Comparison of ENCODE assay signal across 8 mouse cellular contexts in genomic region chr10:80159561-80160454, GRCm38 (mm10). TPM values are rescaled to one million over a fixed set of nuclear protein-coding genes. Genes with fewer than 3 reads are reported as not detected.
DNase-seq lines count a peak whose midpoint lies in the region; ATAC-seq lines count a peak whose summit lies in the region.

No protein-coding gene starts in this region.

- DNase-seq in CD4-positive helper T cell, adult 2 months (ENCODE audit: low read depth, low spot score) = peak; percentile 100
- peak; percentile 98 for DNase-seq in brain, embryonic 18.5 days (ENCODE audit: low read depth, low spot score)
- DNase-seq in kidney, postnatal 10 days = peak; percentile 99
- DNase-seq in liver, embryonic 13.5 days = peak; percentile 99
- peak; percentile 95 for DNase-seq in neural tube, embryonic 10.5 days (ENCODE audit: extremely low spot score, low spot score)

- peak overlapping the region; percentile 50 for H3K4me3 ChIP-seq in heart, embryonic 13.5 days
- H3K4me3 ChIP-seq in liver, embryonic 13.5 days (replicated peaks) = peak overlapping the region; percentile 59
- H3K4me3 ChIP-seq in stomach, embryonic 16.5 days (replicated peaks; ENCODE audit: low read length) = peak overlapping the region; percentile 50

- H3K9me3 ChIP-seq in heart, embryonic 13.5 days = no peaks in the 10 kb centered on the region
- H3K9me3 ChIP-seq in liver, embryonic 13.5 days (replicated peaks) = no peaks in the 10 kb centered on the region
- H3K9me3 ChIP-seq in stomach, embryonic 16.5 days (replicated peaks; ENCODE audit: control insufficient read depth, low read length) = no peaks in the 10 kb centered on the region

- H3K27me3 ChIP-seq in heart, embryonic 13.5 days (replicated peaks) = no peaks in the 10 kb centered on the region
- H3K27me3 ChIP-seq in liver, embryonic 13.5 days = no peaks in the 10 kb centered on the region
- H3K27me3 ChIP-seq in stomach, embryonic 16.5 days (ENCODE audit: control insufficient read depth, insufficient read depth, low read length) = no peaks in the 10 kb centered on the region

- peak overlapping the region; percentile 71 for H3K4me2 ChIP-seq in heart, embryonic 13.5 days
- peak overlapping the region; percentile 95 for H3K4me2 ChIP-seq in liver, embryonic 13.5 days
- peak overlapping the region; percentile 88 for H3K4me2 ChIP-seq in stomach, embryonic 16.5 days (ENCODE audit: low read depth, low read length)

- peaks cover 95% of the 10 kb centered on the region for H3K4me1 ChIP-seq in heart, embryonic 13.5 days
- H3K4me1 ChIP-seq in liver, embryonic 13.5 days (replicated peaks) = peaks cover 95% of the 10 kb centered on the region
- peaks cover 86% of the 10 kb centered on the region for H3K4me1 ChIP-seq in stomach, embryonic 16.5 days (ENCODE audit: control insufficient read depth, insufficient read depth, low read length)

- ATAC-seq in erythroid progenitor cell, adult 5-6 weeks (replicated peaks; ENCODE audit: low FRiP score, poor library complexity, severe bottlenecking) = peak; percentile 88
- peak; percentile 76 for ATAC-seq in heart, embryonic 13.5 days (ENCODE audit: extremely low read depth, insufficient number of reproducible peaks, low FRiP score, low TSS enrichment)
- ATAC-seq in liver, embryonic 13.5 days (ENCODE audit: low read depth) = peak; percentile 80
- peak; percentile 88 for ATAC-seq in stomach, embryonic 16.5 days (ENCODE audit: insufficient read depth, low FRiP score)

- H3K27ac ChIP-seq in heart, embryonic 13.5 days (replicated peaks) = peak overlapping the region; percentile 98
- peak overlapping the region; percentile 92 for H3K27ac ChIP-seq in liver, embryonic 13.5 days
- H3K27ac ChIP-seq in stomach, embryonic 16.5 days (ENCODE audit: low read length) = peak overlapping the region; percentile 99

- WGBS in heart, embryonic 13.5 days = under 1% methylated on average over 55 of the region's 55 CpGs
- under 1% methylated on average over 55 of the region's 55 CpGs for WGBS in liver, embryonic 13.5 days (ENCODE audit: insufficient replicate concordance)
- WGBS in stomach, embryonic 16.5 days = under 1% methylated on average over 55 of the region's 55 CpGs

- peaks cover 31% of the 10 kb centered on the region for H3K36me3 ChIP-seq in heart, embryonic 13.5 days
- peaks cover 29% of the 10 kb centered on the region for H3K36me3 ChIP-seq in liver, embryonic 13.5 days
- peaks cover 19% of the 10 kb centered on the region for H3K36me3 ChIP-seq in stomach, embryonic 16.5 days (ENCODE audit: control insufficient read depth, insufficient read depth, low read length)

- peak overlapping the region; percentile 78 for H3K9ac ChIP-seq in heart, embryonic 13.5 days
- H3K9ac ChIP-seq in liver, embryonic 13.5 days = peak overlapping the region; percentile 74
- H3K9ac ChIP-seq in stomach, embryonic 16.5 days (ENCODE audit: low read length) = peak overlapping the region; percentile 71

RNA-seq across cellular contexts. Expression of gene Cirbp, which starts 6.0 kb away (rescaled TPM):
- total RNA-seq in erythroid progenitor cell, adult 5-6 weeks (2015; ENCODE audit: low replicate concordance) = 10.1 and 19.7 TPM in 2 replicates
- total RNA-seq in erythroid progenitor cell, adult 5-6 weeks (2017; ENCODE audit: low replicate concordance) = 33.5 and 39.6 TPM in 2 replicates
- polyA plus RNA-seq in heart, embryonic 13.5 days (2015; fragmentation: Nextera tagmentation; extraction: Ambion mirVana) = 87.9 and 96.4 TPM in 2 replicates
- polyA plus RNA-seq in liver, embryonic 13.5 days (2015; fragmentation: Nextera tagmentation; extraction: Ambion mirVana) = 19.5 and 21.9 TPM in 2 replicates
- 69.8 and 80.8 TPM in 2 replicates for polyA plus RNA-seq in stomach, embryonic 16.5 days (2015; fragmentation: Nextera tagmentation; extraction: Ambion mirVana)

RNA-seq across cellular contexts. Expression of gene Midn, which starts 11.7 kb away (rescaled TPM):
- 20.1 and 23.8 TPM in 2 replicates for total RNA-seq in erythroid progenitor cell, adult 5-6 weeks (2015; ENCODE audit: low replicate concordance)
- total RNA-seq in erythroid progenitor cell, adult 5-6 weeks (2017; ENCODE audit: low replicate concordance) = 12.5 and 18.2 TPM in 2 replicates
- polyA plus RNA-seq in heart, embryonic 13.5 days (2015; fragmentation: Nextera tagmentation; extraction: Ambion mirVana) = 15.6 and 15.7 TPM in 2 replicates
- 3.0 and 3.3 TPM in 2 replicates for polyA plus RNA-seq in liver, embryonic 13.5 days (2015; fragmentation: Nextera tagmentation; extraction: Ambion mirVana)
- 7.8 and 9.8 TPM in 2 replicates for polyA plus RNA-seq in stomach, embryonic 16.5 days (2015; fragmentation: Nextera tagmentation; extraction: Ambion mirVana)

RNA-seq across cellular contexts. Expression of gene 1600002K03Rik, which starts 12.9 kb away (rescaled TPM):
- total RNA-seq in erythroid progenitor cell, adult 5-6 weeks (2015; ENCODE audit: low replicate concordance) = not detected in 2 replicates
- total RNA-seq in erythroid progenitor cell, adult 5-6 weeks (2017; ENCODE audit: low replicate concordance) = not detected in 2 replicates
- polyA plus RNA-seq in heart, embryonic 13.5 days (2015; fragmentation: Nextera tagmentation; extraction: Ambion mirVana) = 10.4 and 13.1 TPM in 2 replicates
- polyA plus RNA-seq in liver, embryonic 13.5 days (2015; fragmentation: Nextera tagmentation; extraction: Ambion mirVana) = 14.8 and 15.1 TPM in 2 replicates
- polyA plus RNA-seq in stomach, embryonic 16.5 days (2015; fragmentation: Nextera tagmentation; extraction: Ambion mirVana) = 16.4 and 16.6 TPM in 2 replicates

RNA-seq across cellular contexts. Expression of gene Cbarp, which starts 19.2 kb away (rescaled TPM):
- total RNA-seq in erythroid progenitor cell, adult 5-6 weeks (2015; ENCODE audit: low replicate concordance) = not detected in 2 replicates
- not detected in 2 replicates for total RNA-seq in erythroid progenitor cell, adult 5-6 weeks (2017; ENCODE audit: low replicate concordance)
- polyA plus RNA-seq in heart, embryonic 13.5 days (2015; fragmentation: Nextera tagmentation; extraction: Ambion mirVana) = 1.6 and 2.5 TPM in 2 replicates
- polyA plus RNA-seq in liver, embryonic 13.5 days (2015; fragmentation: Nextera tagmentation; extraction: Ambion mirVana) = 0.54 and 0.69 TPM in 2 replicates
- 3.1 and 3.9 TPM in 2 replicates for polyA plus RNA-seq in stomach, embryonic 16.5 days (2015; fragmentation: Nextera tagmentation; extraction: Ambion mirVana)

RNA-seq across cellular contexts. Expression of gene Efna2, which starts 19.5 kb away (rescaled TPM):
- not detected in 2 replicates for total RNA-seq in erythroid progenitor cell, adult 5-6 weeks (2015; ENCODE audit: low replicate concordance)
- not detected in 2 replicates for total RNA-seq in erythroid progenitor cell, adult 5-6 weeks (2017; ENCODE audit: low replicate concordance)
- 8.5 and 10.6 TPM in 2 replicates for polyA plus RNA-seq in heart, embryonic 13.5 days (2015; fragmentation: Nextera tagmentation; extraction: Ambion mirVana)
- 0.98 and 1.1 TPM in 2 replicates for polyA plus RNA-seq in liver, embryonic 13.5 days (2015; fragmentation: Nextera tagmentation; extraction: Ambion mirVana)
- 9.3 and 10.5 TPM in 2 replicates for polyA plus RNA-seq in stomach, embryonic 16.5 days (2015; fragmentation: Nextera tagmentation; extraction: Ambion mirVana)

Comparison
In these comparisons a context has a peak if more than half of its experiments do, and no peak if none do; other contexts are left out.
1. Peak in every context shown above with its lines: DNase-seq, ATAC-seq, H3K4me3 ChIP-seq and H3K27ac ChIP-seq.